Mouse (Mus musculus): Measurements from ENCODE around the gene Srprb. TPM values are rescaled to one million over a fixed set of nuclear protein-coding genes. Genes with fewer than 3 reads are reported as not detected.

The Srprb gene
- polyA plus RNA-seq, 1 experiment from 2014 or later, result 62.0 TPM

- H3K4me1 ChIP-seq (replicated peaks), result 0 out of 2 replicates have a peak, but pooled peaks cover 3% of the 10 kb centered on the region
- H3K27ac ChIP-seq, result no peak overlapping the region
- no peak overlapping the region for H3K4me3 ChIP-seq
- DNase-seq (ENCODE audit: low spot score), result no peak
- no peaks in the 10 kb centered on the region for H3K27me3 ChIP-seq (ENCODE audit: insufficient read depth, poor library complexity, severe bottlenecking)
- no peaks in the 10 kb centered on the region for H3K9me3 ChIP-seq
- WGBS, result 89% methylated on average over 2 of the region's 2 CpGs
- peaks cover 19% of the 10 kb centered on the region for H3K36me3 ChIP-seq
Measured at GRCm38 (mm10) chr9:103154568-103154967, 47.4 kb downstream of the Srprb start.

GRCm38 (mm10) chr9:103153286-103153685, 48.7 kb downstream of the Srprb start:
- Histone ChIP-seq H3K4me1 (replicated peaks) (peaks cover 3% of the 10 kb centered on the region), H3K27me3 (ENCODE audit: insufficient read depth, poor library complexity, severe bottlenecking) (no peaks in the 10 kb centered on the region), H3K9me3 (no peaks in the 10 kb centered on the region), H3K4me3 (no peak overlapping the region), H3K27ac (no peak overlapping the region), H3K36me3 (peaks cover 23% of the 10 kb centered on the region)
- DNase-seq (ENCODE audit: low spot score), result no peak
- WGBS, result 86% methylated on average over 5 of the region's 5 CpGs

GRCm38 (mm10) chr9:103149074-103149799, 52.7 kb downstream of the Srprb start:
- 88% methylated on average over 12 of the region's 12 CpGs for WGBS
- H3K27ac ChIP-seq, result no peak overlapping the region
- no peaks in the 10 kb centered on the region for H3K27me3 ChIP-seq (ENCODE audit: insufficient read depth, poor library complexity, severe bottlenecking)

GRCm38 (mm10) chr9:103147103-103147502, 54.8 kb downstream of the Srprb start:
- no peak for DNase-seq (ENCODE audit: low spot score)
- Histone ChIP-seq H3K4me3 (no peak overlapping the region), H3K36me3 (peaks cover 26% of the 10 kb centered on the region), H3K27ac (peak overlapping the region; percentile 80; the same call in 1 of the 2 replicates), H3K9me3 (no peaks in the 10 kb centered on the region), H3K4me1 (replicated peaks) (peaks cover 46% of the 10 kb centered on the region), H3K27me3 (ENCODE audit: insufficient read depth, poor library complexity, severe bottlenecking) (no peaks in the 10 kb centered on the region)
- WGBS, result 68% methylated on average over 13 of the region's 13 CpGs

More at GRCm38 (mm10) chr9:103149074-103149799, 52.7 kb downstream of the Srprb start:
- Histone ChIP-seq H3K36me3 (peaks cover 23% of the 10 kb centered on the region), H3K4me1 (replicated peaks) (peaks cover 42% of the 10 kb centered on the region), H3K9me3 (no peaks in the 10 kb centered on the region), H3K4me3 (no peak overlapping the region)
- DNase-seq (ENCODE audit: low spot score), result no peak

GRCm38 (mm10) chr9:103146703-103147102, 55.2 kb downstream of the Srprb start:
- DNase-seq (ENCODE audit: low spot score), result peak; percentile 47

GRCm38 (mm10) chr9:103146257-103146656, 55.7 kb downstream of the Srprb start:
- DNase-seq (ENCODE audit: low spot score), result no peak
- Histone ChIP-seq H3K36me3 (peaks cover 34% of the 10 kb centered on the region), H3K4me1 (replicated peaks) (peaks cover 46% of the 10 kb centered on the region), H3K27me3 (ENCODE audit: insufficient read depth, poor library complexity, severe bottlenecking) (no peaks in the 10 kb centered on the region), H3K4me3 (no peak overlapping the region), H3K9me3 (no peaks in the 10 kb centered on the region), H3K27ac (peak overlapping the region; percentile 80)
- WGBS, result 76% methylated on average over 10 of the region's 10 CpGs

More at GRCm38 (mm10) chr9:103146703-103147102, 55.2 kb downstream of the Srprb start:
- Histone ChIP-seq H3K27me3 (ENCODE audit: insufficient read depth, poor library complexity, severe bottlenecking) (no peaks in the 10 kb centered on the region), H3K4me3 (no peak overlapping the region), H3K27ac (peak overlapping the region; percentile 80), H3K4me1 (replicated peaks) (peaks cover 46% of the 10 kb centered on the region), H3K9me3 (no peaks in the 10 kb centered on the region), H3K36me3 (peaks cover 29% of the 10 kb centered on the region)
- 22% methylated on average over 9 of the region's 9 CpGs for WGBS

GRCm38 (mm10) chr9:103145351-103145750, 56.6 kb downstream of the Srprb start:
- Histone ChIP-seq H3K4me3 (no peak overlapping the region), H3K36me3 (peaks cover 38% of the 10 kb centered on the region), H3K9me3 (no peaks in the 10 kb centered on the region), H3K27ac (peak overlapping the region; percentile 80), H3K4me1 (replicated peaks) (peaks cover 46% of the 10 kb centered on the region), H3K27me3 (ENCODE audit: insufficient read depth, poor library complexity, severe bottlenecking) (no peaks in the 10 kb centered on the region)
- no peak for DNase-seq (ENCODE audit: low spot score)
- 48% methylated on average over 5 of the region's 5 CpGs for WGBS

- WGBS, result 70% methylated on average over 4 of the region's 4 CpGs
- Histone ChIP-seq H3K4me3 (no peak overlapping the region), H3K4me1 (replicated peaks) (peaks cover 59% of the 10 kb centered on the region), H3K27ac (peak overlapping the region; percentile 75), H3K36me3 (peaks cover 29% of the 10 kb centered on the region), H3K9me3 (no peaks in the 10 kb centered on the region), H3K27me3 (ENCODE audit: insufficient read depth, poor library complexity, severe bottlenecking) (no peaks in the 10 kb centered on the region)
- DNase-seq (ENCODE audit: low spot score), result no peak
Measured at GRCm38 (mm10) chr9:103143881-103144280, 58.1 kb downstream of the Srprb start.

GRCm38 (mm10) chr9:103141266-103141665, 60.7 kb downstream of the Srprb start:
- WGBS, result 92% methylated on average over 7 of the region's 7 CpGs
- H3K4me1 ChIP-seq (replicated peaks), result peaks cover 58% of the 10 kb centered on the region

GRCm38 (mm10) chr9:103140384-103140783, 61.6 kb downstream of the Srprb start:
- no peaks in the 10 kb centered on the region for H3K27me3 ChIP-seq (ENCODE audit: insufficient read depth, poor library complexity, severe bottlenecking)
- H3K4me1 ChIP-seq (replicated peaks), result peaks cover 56% of the 10 kb centered on the region
- H3K9me3 ChIP-seq, result no peaks in the 10 kb centered on the region
- no peak for DNase-seq (ENCODE audit: low spot score)
- H3K36me3 ChIP-seq, result peaks cover 29% of the 10 kb centered on the region
- no peak overlapping the region for H3K27ac ChIP-seq
- 86% methylated on average over 6 of the region's 6 CpGs for WGBS
- H3K4me3 ChIP-seq, result no peak overlapping the region

More at GRCm38 (mm10) chr9:103141266-103141665, 60.7 kb downstream of the Srprb start:
- Histone ChIP-seq H3K27me3 (ENCODE audit: insufficient read depth, poor library complexity, severe bottlenecking) (no peaks in the 10 kb centered on the region), H3K27ac (0 out of 2 replicates have a peak overlapping the region, but pooled peaks have one; percentile 29), H3K9me3 (no peaks in the 10 kb centered on the region), H3K4me3 (no peak overlapping the region), H3K36me3 (peaks cover 29% of the 10 kb centered on the region)
- DNase-seq (ENCODE audit: low spot score), result no peak

- H3K9me3 ChIP-seq, result no peaks in the 10 kb centered on the region
- H3K27ac ChIP-seq, result no peak overlapping the region
- H3K27me3 ChIP-seq (ENCODE audit: insufficient read depth, poor library complexity, severe bottlenecking), result no peaks in the 10 kb centered on the region
- no peak for DNase-seq (ENCODE audit: low spot score)
- H3K4me3 ChIP-seq, result no peak overlapping the region
- WGBS, result 71% methylated on average over 6 of the region's 6 CpGs
- peaks cover 52% of the 10 kb centered on the region for H3K4me1 ChIP-seq (replicated peaks)
- peaks cover 29% of the 10 kb centered on the region for H3K36me3 ChIP-seq
Measured at GRCm38 (mm10) chr9:103139481-103139880, 62.5 kb downstream of the Srprb start.
